Mouse (Mus musculus) 3T3-L1 (cell line): Measurements from ENCODE around the gene Mfap1a.
A peak's percentile ranks its signal among the peaks of the same experiment; 100 is the strongest.
"Not testable (repeated sequence)": the region's sequence is repeated elsewhere in the genome, so short reads cannot be mapped to it uniquely, and the experiment has no call there.

Experiments
- DNase-seq: peaks from one replicate; pipeline ENCODE4 v3.0.0-alpha.2; 2015; ENCODE audit warnings: low read depth, low spot score

The Mfap1a gene

DNA sequence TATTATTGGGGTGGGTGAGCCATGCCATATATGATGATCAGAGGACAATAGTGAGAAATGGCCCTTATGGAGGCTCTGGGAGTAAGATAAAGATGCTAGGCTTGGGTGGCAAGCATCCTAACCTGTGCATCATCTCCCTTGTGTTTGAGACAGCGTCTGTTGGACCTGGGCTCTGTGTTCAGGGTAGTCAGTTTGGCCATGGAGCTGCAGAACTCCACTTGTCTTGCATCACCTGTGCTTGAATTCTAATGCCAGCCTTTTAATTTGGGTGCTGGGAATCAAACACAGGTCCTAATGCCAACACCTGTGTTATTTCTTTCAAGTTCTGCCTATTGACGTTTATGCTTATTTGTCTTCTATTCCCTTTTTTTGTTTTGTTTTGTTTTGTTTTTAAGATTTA is 31.2 kb downstream of the Mfap1a start:
- not testable (repeated sequence) for DNase-seq

DNA sequence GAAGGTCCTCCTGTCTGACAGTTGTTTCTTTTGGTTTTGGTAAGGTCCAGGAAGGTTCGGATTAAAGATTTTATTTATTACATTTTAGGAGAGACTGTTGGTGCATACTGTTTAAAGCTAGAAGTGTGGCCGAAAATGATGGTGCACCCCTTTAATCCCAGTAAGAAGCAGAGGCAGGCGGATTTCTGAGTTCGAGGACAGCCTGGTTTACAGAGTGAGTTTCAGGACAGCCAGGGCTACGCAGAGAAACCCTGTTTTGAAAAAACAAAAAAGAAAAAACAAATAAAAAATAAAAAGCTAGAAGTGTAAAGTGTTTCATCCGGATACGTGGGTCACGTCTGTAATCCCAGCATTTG is 32.3 kb downstream of the Mfap1a start:
- no peak for DNase-seq

DNA sequence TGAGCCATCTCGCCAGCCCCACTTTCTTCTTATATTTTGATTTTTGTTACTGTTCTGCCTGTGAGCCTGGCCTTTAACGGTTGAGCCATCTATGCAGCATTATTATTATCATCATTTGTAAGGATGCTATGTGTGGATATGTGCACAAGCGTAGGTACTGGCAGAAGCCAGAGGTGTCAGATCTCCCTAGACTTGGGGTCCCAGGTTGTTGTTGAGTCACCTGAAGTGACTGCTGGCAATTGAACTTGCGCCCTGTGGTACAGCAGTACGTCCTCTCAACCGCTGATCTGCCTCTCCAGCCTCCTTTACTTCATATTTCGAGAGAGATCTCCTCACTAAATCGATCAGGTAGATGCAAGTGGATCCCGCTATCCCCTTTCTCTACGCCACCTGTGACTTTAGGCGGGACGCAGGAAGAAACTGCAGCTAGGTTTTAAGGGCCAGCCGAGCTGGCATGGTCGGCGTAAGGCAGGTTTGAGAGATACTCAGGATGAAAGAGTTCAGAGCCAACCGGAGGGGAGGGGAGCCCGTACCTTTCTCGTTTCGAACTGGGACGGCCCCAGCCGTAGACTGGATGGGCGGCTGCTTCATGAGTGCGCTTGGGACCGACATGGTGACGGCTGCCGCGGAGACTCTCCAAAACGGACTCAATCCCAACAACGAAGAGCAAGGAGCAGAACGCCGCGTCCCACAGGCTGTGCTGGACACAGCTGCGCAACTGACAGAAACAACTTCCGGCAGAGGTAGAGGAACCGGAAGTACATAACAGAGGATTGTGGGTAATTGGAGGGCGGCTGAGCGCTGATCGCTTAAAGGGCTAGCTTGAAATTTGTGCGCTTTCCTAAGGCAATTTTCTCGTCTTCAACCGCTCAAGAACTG is 32.9 kb downstream of the Mfap1a start, which contains the start of gene Mfap1b:
TSS of gene Mfap1b (minus strand) at position 767 of the 879 bp plus-strand sequence.
- peak; percentile 96 for DNase-seq

DNA sequence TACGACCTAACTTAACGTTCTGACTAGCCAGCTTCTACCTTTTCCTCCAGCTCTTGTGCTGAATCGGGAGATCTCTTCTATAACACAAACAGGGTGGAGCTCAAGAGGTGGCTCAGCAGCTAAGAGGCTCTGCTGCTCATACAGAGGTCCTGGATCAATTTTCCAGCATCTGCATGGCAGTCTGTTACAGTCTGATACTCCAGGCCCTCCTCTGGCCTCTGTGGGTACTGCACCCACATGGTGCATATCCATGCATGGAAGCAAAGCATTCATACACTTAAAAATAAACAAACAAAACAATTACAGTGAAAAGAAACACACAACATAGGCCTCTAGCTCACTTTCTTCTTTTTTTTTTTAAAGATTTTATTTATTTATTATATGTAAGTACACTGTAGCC is 33.7 kb downstream of the Mfap1a start:
- DNase-seq, result not testable (repeated sequence)

DNA sequence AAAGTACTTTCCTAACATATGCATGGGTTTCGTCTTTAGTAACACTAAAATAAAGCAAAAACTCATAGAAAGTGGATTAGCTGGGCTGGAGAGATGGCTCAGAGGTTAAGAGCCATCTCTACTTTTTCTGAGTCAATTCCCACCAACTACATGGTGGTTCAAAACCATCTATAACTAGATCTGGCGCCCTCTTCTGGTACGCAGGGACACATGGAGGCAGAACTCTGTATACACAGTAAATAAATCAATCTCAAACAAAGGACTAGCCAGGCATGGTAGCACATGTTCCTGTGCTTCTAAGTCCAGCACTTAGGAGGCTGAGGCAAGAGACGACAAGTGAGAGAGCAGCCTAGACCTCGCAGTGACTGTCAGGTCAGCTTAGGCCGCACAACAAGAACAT is 37.5 kb downstream of the Mfap1a start:
- DNase-seq, result not testable (repeated sequence)

DNA sequence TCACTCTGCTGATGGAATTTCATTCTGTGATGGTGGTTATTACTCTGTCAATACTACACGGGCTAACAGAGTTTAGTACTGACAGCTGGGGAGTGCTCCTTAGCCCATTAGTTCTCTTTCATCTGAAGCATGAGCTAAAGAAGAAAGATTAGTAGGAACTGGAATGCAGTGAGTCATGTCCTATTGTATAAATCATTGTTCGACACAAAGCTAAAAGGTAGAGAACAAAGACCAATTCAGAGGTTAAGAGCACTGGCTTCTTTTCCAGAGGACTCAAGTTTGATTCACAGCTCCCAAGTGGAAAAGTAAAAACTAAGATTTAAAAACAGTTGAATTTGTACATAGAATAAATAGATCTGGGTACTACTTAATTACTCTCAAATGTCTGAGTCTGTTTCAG is 46.4 kb downstream of the Mfap1a start:
- DNase-seq, result peak; percentile 70

DNA sequence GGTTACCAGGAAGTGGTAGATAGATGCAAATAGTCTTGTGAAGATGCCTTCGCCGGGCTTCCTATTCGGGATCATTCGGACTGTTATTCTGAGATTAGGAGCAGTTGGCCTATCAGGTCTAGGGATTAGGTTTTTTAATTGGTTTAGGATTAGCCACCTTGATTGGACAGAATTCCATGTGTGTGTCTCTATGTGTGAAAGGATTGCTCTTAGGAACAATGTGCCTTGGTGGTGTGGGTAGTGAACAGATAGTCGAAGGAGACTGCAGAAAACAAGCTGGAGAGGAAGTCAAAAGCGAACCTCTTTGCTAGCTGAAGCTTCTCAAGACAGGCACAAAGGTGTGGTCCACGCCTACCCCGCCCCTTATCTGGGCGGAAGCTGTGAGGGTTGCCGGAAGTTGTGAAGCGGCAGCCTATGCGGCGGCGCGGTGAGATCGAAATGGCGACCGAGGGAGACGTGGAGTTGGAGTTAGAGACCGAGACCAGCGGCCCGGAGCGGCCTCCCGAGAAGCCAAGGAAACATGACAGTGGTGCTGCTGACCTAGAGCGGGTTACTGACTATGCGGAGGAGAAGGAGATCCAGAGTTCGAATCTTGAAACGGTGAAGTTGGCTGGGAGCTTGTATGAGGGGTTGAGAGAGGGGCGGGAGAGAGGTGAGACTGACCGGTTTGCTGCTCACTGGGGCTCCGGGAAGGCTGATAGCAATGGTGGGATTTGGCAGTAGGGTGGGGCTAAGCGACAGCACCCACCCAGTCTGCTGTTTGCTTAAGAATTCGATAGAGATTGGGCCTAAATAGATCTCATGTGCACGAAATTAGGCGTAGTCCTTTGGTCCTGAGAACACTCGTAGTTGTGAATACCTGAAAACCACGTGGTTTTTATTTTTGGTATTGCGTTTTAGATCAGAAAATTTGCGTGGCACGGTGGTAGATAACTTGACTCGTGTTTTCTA is 49.5 kb downstream of the Mfap1a start, which contains the start of gene Serinc4:
TSS of gene Serinc4 (minus strand) at position 90 of the 951 bp plus-strand sequence.
- DNase-seq, result peak; percentile 93

DNA sequence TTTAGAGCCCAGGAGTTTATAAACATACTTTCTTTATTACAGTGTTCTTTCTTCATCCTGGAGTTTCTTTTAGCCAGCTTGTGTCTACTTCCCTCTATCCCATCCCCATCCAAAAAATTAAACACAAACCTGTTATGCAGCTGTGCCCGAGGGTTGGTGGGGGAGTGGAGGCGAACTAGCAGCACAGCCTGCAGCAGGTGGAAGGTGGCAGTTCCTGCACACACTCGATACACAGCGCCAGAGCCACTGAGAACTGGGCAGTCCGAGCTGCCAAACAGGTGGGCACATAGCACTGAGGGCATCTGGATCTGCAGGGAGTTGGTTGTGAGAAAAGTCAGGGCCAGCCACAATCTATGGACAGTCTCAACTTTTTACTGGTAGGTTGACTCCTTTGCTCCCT is 50.9 kb downstream of the Mfap1a start:
- no peak for DNase-seq

DNA sequence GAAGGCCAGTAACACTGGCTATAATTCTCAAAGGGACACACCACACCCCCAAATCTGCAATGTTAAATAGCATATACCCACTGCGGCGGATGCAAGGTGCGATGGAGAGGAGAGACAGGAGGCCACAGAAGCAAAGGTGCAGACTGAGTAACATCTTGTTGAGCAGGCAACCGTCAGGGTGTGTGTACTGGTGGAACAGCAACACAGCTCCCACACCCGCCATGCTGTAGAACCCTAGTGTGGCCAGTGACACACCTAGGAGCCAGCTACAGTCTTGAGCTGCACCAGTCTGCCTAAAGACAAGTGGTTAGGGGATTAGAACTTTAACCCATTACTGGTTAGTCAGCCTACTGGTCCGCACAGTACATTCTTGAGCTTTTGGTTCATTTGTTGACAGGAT is 52.5 kb downstream of the Mfap1a start:
- DNase-seq, result no peak

DNA sequence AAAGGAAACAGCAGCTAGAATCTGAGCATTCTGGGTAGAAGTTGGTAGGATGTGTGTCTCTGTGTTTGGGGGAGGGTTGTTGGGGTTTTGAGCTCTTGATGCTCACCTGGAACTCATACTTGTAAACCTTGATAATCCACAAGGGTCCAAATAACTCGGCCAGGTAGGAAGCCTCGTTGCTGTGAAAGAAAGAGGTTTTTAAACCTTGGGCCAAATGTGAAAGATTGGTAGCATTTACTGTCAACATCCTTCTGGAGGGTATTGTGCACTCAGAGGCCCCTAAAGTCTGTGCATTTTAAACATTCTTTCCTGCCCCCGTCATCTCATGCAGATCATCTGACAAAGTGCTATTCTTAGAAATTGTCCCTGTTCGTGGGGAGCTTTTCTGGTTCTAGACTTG is 53.5 kb downstream of the Mfap1a start, which contains the start of gene Hypk:
TSS of gene Hypk (plus strand) at position 301 of the 400 bp plus-strand sequence.
- peak; percentile 62 for DNase-seq

DNA sequence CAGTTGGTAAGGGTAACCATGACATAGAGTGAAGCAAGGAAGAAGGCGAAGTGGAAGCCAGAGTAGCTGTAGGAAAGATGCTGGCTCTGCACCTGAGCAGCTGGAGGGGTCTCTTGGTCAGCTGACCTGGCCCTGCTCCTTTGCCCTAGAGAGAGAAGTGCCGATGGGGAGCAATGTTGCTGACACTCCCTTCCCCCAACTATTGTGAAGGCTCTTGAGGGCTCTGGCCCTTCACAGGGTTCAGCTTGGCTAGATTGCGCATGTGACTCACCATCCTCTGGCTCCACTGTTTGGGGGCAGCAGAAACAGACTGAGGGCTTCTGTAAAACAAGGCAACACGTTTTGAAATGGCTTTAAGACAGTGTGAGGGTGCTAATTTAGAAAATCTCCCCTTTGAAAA is 54.1 kb downstream of the Mfap1a start:
- DNase-seq, result peak; percentile 49

DNA sequence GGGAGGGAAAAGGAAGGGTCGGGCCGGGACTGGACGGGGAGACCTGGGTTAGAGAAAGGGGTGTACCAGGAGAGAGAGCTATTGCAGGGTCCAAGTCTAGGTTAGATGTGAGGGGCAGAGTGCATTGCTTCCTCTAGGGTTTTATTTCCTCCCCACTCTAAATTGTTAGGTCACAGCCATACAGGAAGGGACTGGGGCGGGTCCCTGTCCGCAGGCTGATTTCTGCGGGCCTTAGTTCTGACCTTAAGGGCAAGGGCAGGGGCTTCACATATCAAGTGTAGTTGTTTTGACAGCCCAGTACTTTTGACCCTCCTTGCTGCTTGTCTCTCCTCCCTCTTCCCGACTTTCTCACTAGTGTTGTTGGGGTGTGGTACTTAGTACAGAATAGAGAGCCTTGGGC is 56.4 kb downstream of the Mfap1a start:
- DNase-seq, result peak; percentile 39

DNA sequence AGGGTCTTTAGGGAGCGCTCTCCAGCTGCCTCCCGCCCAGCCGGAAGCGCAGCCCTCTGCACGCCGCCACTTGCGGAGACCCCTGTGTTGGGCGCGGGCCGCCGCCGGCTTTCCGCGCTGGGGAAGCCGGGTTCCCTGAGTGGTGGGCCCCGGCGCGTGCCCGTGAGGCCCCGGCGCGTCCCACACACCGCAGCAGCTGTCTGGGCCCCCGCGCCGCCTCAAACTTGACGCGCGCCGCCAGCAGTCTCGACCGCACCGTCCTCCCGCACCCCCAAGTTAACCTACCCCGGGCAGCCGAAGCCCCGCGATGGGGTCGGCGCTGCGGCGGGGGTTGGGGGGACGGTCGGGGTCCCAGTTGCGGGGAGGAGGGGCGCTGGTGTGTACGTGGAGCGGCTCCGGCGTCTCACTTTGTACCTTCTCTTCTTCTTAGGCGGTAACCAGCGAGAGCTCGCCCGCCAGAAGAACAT is 56.9 kb downstream of the Mfap1a start:
- no peak for DNase-seq

DNA sequence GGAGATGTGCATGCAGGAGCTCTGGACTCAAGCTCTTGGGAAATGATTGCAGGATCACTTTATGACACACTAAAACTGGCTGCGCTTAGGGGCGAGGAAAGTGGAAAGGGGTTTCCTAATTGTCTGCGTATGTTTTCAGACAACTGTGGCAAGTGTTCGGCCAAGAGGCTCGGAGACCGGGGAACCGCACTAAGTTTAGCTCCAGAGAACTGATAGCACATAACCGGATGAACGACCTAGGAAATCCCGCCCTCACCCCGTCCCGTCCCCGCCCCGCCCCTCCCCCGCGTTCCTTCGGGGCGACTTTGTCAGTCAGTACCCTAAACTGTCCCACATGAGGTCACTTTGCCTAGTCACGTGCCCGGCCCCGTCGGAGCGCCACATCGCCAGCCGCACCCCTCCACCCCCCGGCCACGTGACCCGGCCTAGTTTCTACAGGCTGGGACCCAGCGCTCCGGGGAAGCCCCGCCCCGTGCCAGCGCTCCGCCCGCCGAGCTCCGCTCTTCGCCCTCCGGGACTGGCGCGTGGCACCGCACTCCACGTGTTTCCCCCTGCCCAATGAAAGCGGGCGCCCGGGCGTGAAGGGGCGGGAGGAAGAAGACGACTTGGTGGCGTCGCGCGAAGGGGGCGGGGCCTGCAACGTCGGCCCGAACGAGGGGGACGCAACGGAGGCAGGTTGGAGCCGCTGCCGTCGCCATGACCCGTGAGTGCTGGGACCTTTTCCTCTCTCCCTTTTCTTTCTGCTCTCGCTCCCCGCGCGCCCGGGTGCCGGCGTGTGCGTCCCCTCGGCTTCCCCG is 57.5 kb downstream of the Mfap1a start, which contains the start of gene Serf2:
TSS of gene Serf2 (plus strand) at position 457 of the 797 bp plus-strand sequence.
- DNase-seq, result peak; percentile 99

DNA sequence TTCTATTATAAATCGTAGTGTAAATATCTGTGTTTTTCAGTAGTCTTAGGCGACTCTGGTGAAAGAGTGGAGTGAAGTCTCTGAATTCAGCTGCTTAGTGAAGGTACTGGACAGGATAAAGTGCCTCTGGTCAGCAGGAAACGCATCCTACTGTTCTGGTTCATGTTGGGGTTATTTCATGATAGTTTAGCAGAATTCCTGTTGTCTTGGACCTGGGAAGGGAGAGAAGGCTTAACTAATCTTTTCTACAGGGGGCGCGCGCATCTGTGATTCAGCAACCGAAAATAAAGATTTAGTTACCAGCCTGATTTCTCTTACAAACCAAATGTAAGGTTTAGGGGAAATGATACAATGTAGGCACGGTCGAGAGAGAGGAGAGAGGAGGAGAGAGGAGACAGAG is 58.3 kb downstream of the Mfap1a start:
- peak; percentile 86 for DNase-seq

DNA sequence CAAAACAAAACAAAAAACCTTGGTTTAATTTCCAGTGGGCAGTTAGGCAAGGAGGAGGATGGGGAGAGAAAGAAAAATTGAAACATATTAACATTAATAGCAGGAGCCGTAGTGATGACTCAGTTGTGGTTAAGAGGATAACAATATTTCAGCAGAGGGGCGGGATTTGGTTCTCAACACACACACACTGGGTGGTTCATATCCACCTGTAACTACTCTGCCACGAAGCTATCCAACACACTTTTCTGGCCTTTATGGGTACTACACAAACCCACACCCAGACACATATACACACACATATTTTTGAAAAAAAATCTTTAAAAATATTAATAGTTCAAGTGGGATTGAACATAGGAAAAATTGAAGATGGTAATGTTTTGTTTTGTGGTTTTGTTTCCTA is 59.5 kb downstream of the Mfap1a start:
- DNase-seq, result peak; percentile 83

DNA sequence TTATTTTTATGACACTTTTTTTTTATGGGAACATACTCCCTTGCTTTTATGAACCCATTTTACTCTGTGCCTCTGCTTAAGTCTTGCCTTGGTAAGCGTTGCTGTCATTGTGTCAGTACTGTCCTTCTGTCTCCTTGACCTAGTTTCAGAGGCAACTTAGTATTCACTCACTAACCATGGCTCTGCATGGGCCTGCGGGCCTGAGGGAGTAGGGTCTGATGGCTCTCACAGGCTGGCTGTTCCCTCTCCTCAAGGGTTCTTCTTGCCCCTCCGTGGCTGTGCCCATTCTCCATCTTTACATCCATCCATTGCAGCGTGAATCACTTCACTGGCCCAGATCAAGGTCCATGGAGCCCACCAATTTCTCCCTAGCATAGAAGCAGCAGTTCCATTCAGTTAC is 60.0 kb downstream of the Mfap1a start:
- DNase-seq, result no peak

DNA sequence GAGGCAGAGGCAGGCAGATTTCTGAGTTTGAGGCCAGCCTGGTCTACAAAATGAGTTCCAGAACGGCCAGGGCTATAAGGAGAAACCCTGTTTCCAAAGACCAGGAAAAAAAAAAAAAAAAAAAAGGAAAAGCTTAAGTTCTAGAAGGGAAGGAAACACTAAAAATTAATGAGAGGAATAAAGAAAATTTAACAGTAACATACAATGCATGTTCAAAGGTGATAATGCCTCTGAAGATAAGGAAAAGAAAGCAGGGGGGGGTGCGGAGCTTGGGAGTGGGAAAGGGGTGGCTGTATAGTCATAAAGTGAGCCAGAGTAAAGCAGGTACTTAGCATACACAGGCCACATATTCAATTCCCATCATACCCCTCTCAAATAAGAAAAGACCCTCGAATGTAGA is 61.3 kb downstream of the Mfap1a start:
- no peak for DNase-seq

DNA sequence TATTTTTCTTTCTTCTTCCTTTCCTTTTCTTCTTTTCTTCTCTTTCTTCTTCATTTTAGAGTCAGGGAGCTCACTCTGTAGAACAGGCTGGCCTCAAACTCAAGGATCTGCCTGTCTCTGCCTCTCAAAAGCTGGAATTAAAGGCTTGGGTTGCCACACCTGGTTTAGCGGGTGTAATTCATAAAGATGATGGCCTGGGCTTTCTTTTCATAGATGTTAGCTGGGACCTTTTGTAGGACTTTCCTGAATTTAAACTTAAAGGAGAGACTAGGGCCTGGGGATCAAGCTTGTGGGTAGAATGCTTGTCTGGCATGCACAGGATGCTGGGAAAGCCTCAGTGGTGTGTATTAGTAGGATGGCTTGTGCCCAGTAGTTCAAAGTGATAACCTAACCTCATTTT is 62.3 kb downstream of the Mfap1a start, which contains the start of gene Ell3:
TSS of gene Ell3 (minus strand) at position 101 of the 400 bp plus-strand sequence.
- DNase-seq, result no peak

DNA sequence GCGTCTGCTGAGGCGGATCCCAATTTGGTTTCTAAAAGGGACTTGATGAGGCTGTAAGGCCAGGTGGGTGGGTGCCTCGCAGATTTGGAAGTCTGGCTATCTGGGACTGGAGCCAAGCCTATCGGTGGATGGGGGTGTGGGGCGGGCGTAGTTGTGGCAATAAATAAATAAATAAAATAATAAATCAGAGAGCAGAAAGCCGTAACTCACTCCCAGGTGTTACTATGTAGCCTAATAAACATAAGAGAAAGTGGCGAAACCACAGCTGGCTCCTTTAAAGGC is 63.5 kb downstream of the Mfap1a start:
- no peak for DNase-seq
